Mouse (Mus musculus) hindbrain, embryonic 12.5 days (tissue): ENCODE results near the gene Cacna1e. TPM values are rescaled to one million over a fixed set of nuclear protein-coding genes. Genes with fewer than 3 reads are reported as not detected.

ENCODE experiments used
- ATAC-seq: fragments of 200-750 bp; cut with Nextera tagmentation; 2 replicates; pipeline ENCODE4 v1.8.0; 2017; ENCODE audit warnings: moderate TSS enrichment; ENCODE audit not compliant: low FRiP score
- H3K27ac ChIP-seq: fragments of 300-500 bp; sonication (generic); 2 replicates; pipeline ENCODE4 v1.5.1; 2016; ENCODE audit warnings: mild to moderate bottlenecking
- H3K27me3 ChIP-seq: fragments of 300-500 bp; sonication (generic); 2 replicates; pipeline ENCODE4 v1.6.1; 2016; ENCODE audit warnings: mild to moderate bottlenecking
- H3K36me3 ChIP-seq: fragments of 300-500 bp; sonication (generic); 2 replicates; pipeline ENCODE4 v1.6.1; 2016; ENCODE audit warnings: mild to moderate bottlenecking
- H3K4me1 ChIP-seq: fragments of 300-500 bp; sonication (generic); 2 replicates; pipeline ENCODE4 v1.6.1; 2016
- H3K4me2 ChIP-seq: fragments of 300-500 bp; sonication (generic); replicated peaks from 2 replicates; pipeline ENCODE4 v1.6.1; 2016; ENCODE audit warnings: mild to moderate bottlenecking
- H3K4me3 ChIP-seq: fragments of 300-500 bp; sonication (generic); 2 replicates; pipeline ENCODE4 v1.5.1; 2016; ENCODE audit warnings: mild to moderate bottlenecking
- H3K9ac ChIP-seq: fragments of 300-500 bp; sonication (generic); 2 replicates; pipeline ENCODE4 v1.6.1; 2016; ENCODE audit warnings: mild to moderate bottlenecking, moderate library complexity
- H3K9me3 ChIP-seq: fragments of 300-500 bp; sonication (generic); replicated peaks from 2 replicates; pipeline ENCODE4 v1.6.1; 2016; ENCODE audit warnings: mild to moderate bottlenecking
- WGBS: fragments of 180-500 bp; shearing (Covaris S2); methylation state at CpG from one replicate; pipeline ENCODE4 v1.1.7; 2016; 5-methylcytosine and 5-hydroxymethylcytosine counted together
- polyA plus RNA-seq: library from polyadenylated mRNA; unstranded; fragments of >200 nt; fragmentation: Nextera tagmentation; extraction: Ambion mirVana; gene quantifications from 2 replicates; pipeline ENCODE4 v1.2.1, GENCODE M21; 2016

Cacna1e gene
- polyA plus RNA-seq, 1 experiment from 2014 or later: 4.6 TPM

DNA sequence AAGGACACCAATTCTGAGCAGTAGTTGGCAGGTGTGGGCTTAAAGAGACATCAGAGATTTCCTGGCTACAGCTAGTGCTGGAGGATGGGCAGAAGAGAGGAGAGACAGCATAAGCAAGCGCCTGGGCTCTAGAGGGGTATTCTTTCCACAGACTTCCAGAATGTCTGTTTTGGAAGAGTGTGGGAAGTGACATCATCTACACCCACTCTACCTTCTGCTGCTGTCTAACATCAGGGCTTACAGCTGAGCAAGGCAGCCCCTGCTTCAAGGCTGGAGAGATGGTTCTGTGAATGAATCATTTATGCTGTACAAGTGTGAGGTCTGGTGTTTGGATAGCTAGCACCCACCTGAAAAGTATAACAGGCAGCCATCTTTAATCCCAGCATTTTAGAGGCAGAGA is 18.3 kb downstream of the Cacna1e start:
- WGBS: 81% methylated on average over 1 of the region's 1 CpGs
- no peak overlapping the region for H3K4me2 ChIP-seq
- ATAC-seq: no peak
- no peaks in the 10 kb centered on the region for H3K9me3 ChIP-seq
- no peak overlapping the region for H3K9ac ChIP-seq
- H3K36me3 ChIP-seq: no peaks in the 10 kb centered on the region
- no peaks in the 10 kb centered on the region for H3K4me1 ChIP-seq
- no peaks in the 10 kb centered on the region for H3K27me3 ChIP-seq
- no peak overlapping the region for H3K27ac ChIP-seq
- no peak overlapping the region for H3K4me3 ChIP-seq

GRCm38 (mm10) chr1:154861416-154861815 is 22.9 kb downstream of the Cacna1e start:
- Histone ChIP-seq H3K4me3 (no peak overlapping the region), H3K27me3 (no peaks in the 10 kb centered on the region), H3K9me3 (no peaks in the 10 kb centered on the region), H3K9ac (no peak overlapping the region), H3K27ac (no peak overlapping the region), H3K36me3 (no peaks in the 10 kb centered on the region), H3K4me1 (no peaks in the 10 kb centered on the region), H3K4me2 (no peak overlapping the region)
- 81% methylated on average over 9 of the region's 9 CpGs for WGBS
- no peak for ATAC-seq

DNA sequence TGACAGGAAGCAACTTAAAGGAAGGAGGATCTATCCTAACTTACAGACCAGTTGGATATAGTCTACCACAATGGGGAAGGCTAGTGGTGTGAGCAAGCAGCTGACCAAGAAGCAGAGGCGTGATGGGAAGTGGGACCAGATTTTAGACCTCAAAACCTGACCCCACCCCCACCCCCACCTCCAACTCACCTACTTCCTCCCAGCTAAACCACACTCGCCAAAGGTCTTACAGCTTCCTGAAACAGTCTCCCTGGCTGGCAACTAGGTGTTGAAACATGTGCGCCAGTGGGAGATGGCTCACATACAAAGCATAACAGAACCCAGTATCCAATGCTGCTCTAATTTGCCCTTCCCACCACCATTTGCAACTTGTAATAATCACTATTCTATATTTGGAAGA is 29.7 kb downstream of the Cacna1e start:
- Histone ChIP-seq H3K4me2 (no peak overlapping the region), H3K27ac (no peak overlapping the region), H3K4me3 (no peak overlapping the region), H3K9me3 (no peaks in the 10 kb centered on the region), H3K36me3 (no peaks in the 10 kb centered on the region), H3K27me3 (no peaks in the 10 kb centered on the region), H3K9ac (no peak overlapping the region), H3K4me1 (peaks cover 13% of the 10 kb centered on the region; the same call in 1 of the 2 replicates)
- ATAC-seq: no peak
- 92% methylated on average over 3 of the region's 3 CpGs for WGBS

DNA sequence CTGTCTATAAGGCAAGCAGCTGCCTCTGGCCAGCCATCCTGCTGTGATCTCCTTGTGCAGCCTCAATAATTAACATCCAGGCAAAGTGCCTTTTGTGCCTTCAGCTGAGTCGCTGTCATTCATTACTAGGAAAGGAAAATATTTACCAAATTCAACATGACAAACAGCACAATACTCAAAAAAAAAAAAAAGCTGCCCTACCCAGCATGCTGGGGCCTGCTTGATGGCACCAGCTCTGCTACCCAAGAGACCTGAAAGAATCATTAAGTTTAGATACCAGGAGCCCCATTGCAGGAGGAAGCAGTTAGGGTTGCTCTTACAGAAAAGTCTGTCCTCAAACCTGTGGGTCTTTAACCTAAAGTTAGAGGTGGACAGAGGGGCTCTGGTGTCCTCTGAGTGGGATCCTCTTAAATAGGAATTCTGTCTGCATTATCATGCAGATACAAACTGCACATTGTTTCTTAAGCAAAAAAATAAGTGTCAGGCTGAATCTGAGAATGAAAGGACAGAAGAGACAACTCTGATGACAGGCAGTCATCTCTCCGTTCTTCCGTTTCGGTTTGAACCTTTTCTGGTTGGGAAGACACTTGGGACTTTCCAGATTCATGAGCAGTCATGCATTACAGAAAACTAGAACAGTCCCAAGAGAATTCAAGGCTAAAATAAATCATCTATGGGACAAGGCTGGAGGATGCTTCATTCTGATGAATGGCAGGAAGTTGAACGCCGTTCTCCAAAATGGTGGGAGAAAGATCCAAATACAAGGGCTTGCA is 33.6 kb downstream of the Cacna1e start:
- no peaks in the 10 kb centered on the region for H3K9me3 ChIP-seq
- no peak overlapping the region for H3K4me3 ChIP-seq
- H3K4me1 ChIP-seq: peaks cover 13% of the 10 kb centered on the region; the same call in 1 of the 2 replicates
- H3K36me3 ChIP-seq: no peaks in the 10 kb centered on the region
- H3K4me2 ChIP-seq: no peak overlapping the region
- no peaks in the 10 kb centered on the region for H3K27me3 ChIP-seq
- H3K27ac ChIP-seq: no peak overlapping the region
- 71% methylated on average over 6 of the region's 6 CpGs for WGBS
- H3K9ac ChIP-seq: no peak overlapping the region
- no peak for ATAC-seq

GRCm38 (mm10) chr1:154848683-154849579 is 35.4 kb downstream of the Cacna1e start:
- Histone ChIP-seq H3K27ac (no peak overlapping the region), H3K9me3 (no peaks in the 10 kb centered on the region), H3K27me3 (no peaks in the 10 kb centered on the region), H3K9ac (no peak overlapping the region), H3K36me3 (no peaks in the 10 kb centered on the region), H3K4me3 (no peak overlapping the region), H3K4me1 (peaks cover 13% of the 10 kb centered on the region; the same call in 1 of the 2 replicates), H3K4me2 (no peak overlapping the region)
- ATAC-seq: no peak
- 79% methylated on average over 6 of the region's 6 CpGs for WGBS

GRCm38 (mm10) chr1:154846900-154847299 is 37.4 kb downstream of the Cacna1e start:
- H3K4me1 ChIP-seq: peaks cover 13% of the 10 kb centered on the region; the same call in 1 of the 2 replicates
- no peaks in the 10 kb centered on the region for H3K36me3 ChIP-seq
- no peak overlapping the region for H3K27ac ChIP-seq
- H3K27me3 ChIP-seq: no peaks in the 10 kb centered on the region
- WGBS: 81% methylated on average over 2 of the region's 2 CpGs
- H3K9ac ChIP-seq: no peak overlapping the region
- ATAC-seq: no peak
- H3K4me3 ChIP-seq: no peak overlapping the region
- no peak overlapping the region for H3K4me2 ChIP-seq
- H3K9me3 ChIP-seq: no peaks in the 10 kb centered on the region

GRCm38 (mm10) chr1:154843427-154843826 is 40.9 kb downstream of the Cacna1e start:
- Histone ChIP-seq H3K27ac (no peak overlapping the region), H3K4me3 (no peak overlapping the region), H3K4me1 (no peaks in the 10 kb centered on the region), H3K9me3 (no peaks in the 10 kb centered on the region), H3K4me2 (no peak overlapping the region), H3K36me3 (no peaks in the 10 kb centered on the region), H3K9ac (no peak overlapping the region), H3K27me3 (no peaks in the 10 kb centered on the region)
- no peak for ATAC-seq
- 86% methylated on average over 2 of the region's 2 CpGs for WGBS

- no peak for ATAC-seq
- H3K4me3 ChIP-seq: no peak overlapping the region
- H3K9ac ChIP-seq: no peak overlapping the region
- no peak overlapping the region for H3K27ac ChIP-seq
- no peaks in the 10 kb centered on the region for H3K9me3 ChIP-seq
- H3K27me3 ChIP-seq: no peaks in the 10 kb centered on the region
- no peak overlapping the region for H3K4me2 ChIP-seq
- H3K4me1 ChIP-seq: no peaks in the 10 kb centered on the region
- no peaks in the 10 kb centered on the region for H3K36me3 ChIP-seq
- WGBS: 75% methylated on average over 5 of the region's 5 CpGs
Measured at GRCm38 (mm10) chr1:154842336-154842735, 42.0 kb downstream of the Cacna1e start.

DNA sequence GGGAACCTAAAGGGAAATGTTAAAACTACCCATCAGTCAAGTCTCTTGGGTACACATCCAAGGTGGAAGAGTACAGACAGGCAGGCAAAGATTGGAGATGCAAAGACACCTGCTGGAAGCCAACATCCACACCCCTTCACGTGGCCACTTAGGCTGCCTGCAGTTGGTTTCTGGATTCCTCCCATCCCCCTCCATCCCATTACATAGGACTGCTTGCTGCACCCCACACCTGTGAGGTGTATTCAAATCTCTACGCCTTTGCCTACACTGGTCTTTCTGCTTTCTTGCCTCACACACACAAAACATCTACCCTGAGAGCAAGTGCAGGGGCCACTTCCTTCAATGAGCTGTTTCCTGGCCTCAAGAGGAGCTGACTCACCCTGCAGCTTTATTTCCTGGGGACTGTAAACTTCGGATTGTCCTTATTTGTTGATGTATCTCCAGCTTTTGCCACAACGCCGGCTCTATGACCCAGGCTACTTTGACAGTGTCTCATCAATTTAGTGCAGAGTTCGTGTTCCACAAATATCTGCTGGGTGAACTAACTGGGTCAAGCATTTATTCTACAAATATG is 43.2 kb downstream of the Cacna1e start:
- H3K9ac ChIP-seq: no peak overlapping the region
- H3K27me3 ChIP-seq: peaks cover 2% of the 10 kb centered on the region; the same call in 1 of the 2 replicates
- no peak for ATAC-seq
- H3K4me1 ChIP-seq: no peaks in the 10 kb centered on the region
- no peaks in the 10 kb centered on the region for H3K36me3 ChIP-seq
- no peak overlapping the region for H3K4me2 ChIP-seq
- WGBS: 79% methylated on average over 6 of the region's 6 CpGs
- H3K27ac ChIP-seq: no peak overlapping the region
- no peaks in the 10 kb centered on the region for H3K9me3 ChIP-seq
- no peak overlapping the region for H3K4me3 ChIP-seq

- H3K27me3 ChIP-seq: peaks cover 2% of the 10 kb centered on the region; the same call in 1 of the 2 replicates
- H3K27ac ChIP-seq: no peak overlapping the region
- no peak overlapping the region for H3K9ac ChIP-seq
- no peaks in the 10 kb centered on the region for H3K4me1 ChIP-seq
- H3K9me3 ChIP-seq: no peaks in the 10 kb centered on the region
- no peak for ATAC-seq
- no peak overlapping the region for H3K4me2 ChIP-seq
- 93% methylated on average over 4 of the region's 4 CpGs for WGBS
- H3K36me3 ChIP-seq: no peaks in the 10 kb centered on the region
- no peak overlapping the region for H3K4me3 ChIP-seq
Measured at GRCm38 (mm10) chr1:154839272-154839671, 45.0 kb downstream of the Cacna1e start.

GRCm38 (mm10) chr1:154836473-154836872 is 47.8 kb downstream of the Cacna1e start:
- WGBS: 96% methylated on average over 5 of the region's 5 CpGs
- peaks cover 2% of the 10 kb centered on the region; the same call in 1 of the 2 replicates for H3K27me3 ChIP-seq
- H3K27ac ChIP-seq: no peak overlapping the region
- no peak overlapping the region for H3K9ac ChIP-seq
- H3K4me3 ChIP-seq: no peak overlapping the region
- no peak overlapping the region for H3K4me2 ChIP-seq
- H3K9me3 ChIP-seq: no peaks in the 10 kb centered on the region
- H3K4me1 ChIP-seq: no peaks in the 10 kb centered on the region
- ATAC-seq: no peak
- H3K36me3 ChIP-seq: no peaks in the 10 kb centered on the region

- no peak overlapping the region for H3K9ac ChIP-seq
- H3K36me3 ChIP-seq: no peaks in the 10 kb centered on the region
- H3K27ac ChIP-seq: no peak overlapping the region
- peaks cover 6% of the 10 kb centered on the region for H3K27me3 ChIP-seq
- H3K4me2 ChIP-seq: no peak overlapping the region
- ATAC-seq: no peak
- 66% methylated on average over 9 of the region's 9 CpGs for WGBS
- H3K9me3 ChIP-seq: no peaks in the 10 kb centered on the region
- no peaks in the 10 kb centered on the region for H3K4me1 ChIP-seq
- no peak overlapping the region for H3K4me3 ChIP-seq
Measured at GRCm38 (mm10) chr1:154832168-154832539, 52.1 kb downstream of the Cacna1e start.
